Mouse (Mus musculus) liver, adult 2 months (tissue): ENCODE data around the gene Trappc6a. TPM values are rescaled to one million over a fixed set of nuclear protein-coding genes. Genes with fewer than 3 reads are reported as not detected.

Experiments used
- DNase-seq: peaks from one replicate; pipeline ENCODE4 v3.0.0-alpha.2; 2011; ENCODE audit warnings: low read depth, low spot score; ENCODE audit errors: extremely low read depth
- H3K27ac ChIP-seq: fragments of 200-500 bp; replicated peaks from 2 replicates; pipeline ENCODE4 v1.5.1; 2012; ENCODE audit warnings: low read depth, mild to moderate bottlenecking, control low read depth, inconsistent platforms, low read length; ENCODE audit not compliant: insufficient read depth
- H3K27me3 ChIP-seq: fragments of 200-500 bp; 2 replicates; pipeline ENCODE4 v1.6.1; 2012; ENCODE audit warnings: mild to moderate bottlenecking, moderate library complexity, low read length, inconsistent platforms; ENCODE audit not compliant: control insufficient read depth, insufficient read depth
- H3K36me3 ChIP-seq: fragments of 200-500 bp; 2 replicates; pipeline ENCODE4 v1.6.1; 2012; ENCODE audit warnings: low read length, inconsistent platforms; ENCODE audit not compliant: control insufficient read depth, insufficient read depth
- H3K4me1 ChIP-seq: fragments of 200-500 bp; 2 replicates; pipeline ENCODE4 v1.6.1; 2011; ENCODE audit warnings: low read length; ENCODE audit not compliant: control insufficient read depth, insufficient read depth
- H3K4me3 ChIP-seq: fragments of 200-500 bp; 2 replicates; pipeline ENCODE4 v1.5.1; 2011; ENCODE audit warnings: low read depth, mild to moderate bottlenecking, control low read depth, low read length, moderate library complexity; ENCODE audit not compliant: insufficient read depth
- H3K79me2 ChIP-seq: fragments of 200-500 bp; 2 replicates; pipeline ENCODE4 v1.6.1; 2012; ENCODE audit warnings: inconsistent platforms, mild to moderate bottlenecking, low read length, moderate library complexity; ENCODE audit not compliant: control insufficient read depth, insufficient read depth
- H3K9ac ChIP-seq: fragments of 200-500 bp; 2 replicates; pipeline ENCODE4 v1.6.1; 2012; ENCODE audit warnings: low read depth, mild to moderate bottlenecking, control low read depth, inconsistent platforms, low read length
- CTCF ChIP-seq: fragments of 200-500 bp; IDR thresholded peaks from 2 replicates; pipeline ENCODE4 v1.5.1; 2011; ENCODE audit warnings: low read depth, low read length, control low read depth
- POLR2A ChIP-seq: fragments of 200-500 bp; IDR thresholded peaks from 2 replicates; pipeline ENCODE4 v1.6.1; 2011; ENCODE audit warnings: low read length, control low read depth; ENCODE audit not compliant: insufficient read depth; ENCODE audit errors: extremely low read depth
- WGBS: fragments of 180-500 bp; shearing (Covaris S2); methylation state at CpG from one replicate; pipeline ENCODE4 v1.1.7; 2018; 5-methylcytosine and 5-hydroxymethylcytosine counted together
- polyA plus RNA-seq: library from polyadenylated mRNA; depleted of rRNA; stranded (reverse); fragments of >200 nt; gene quantifications from 2 replicates; pipeline ENCODE4 v1.2.3, GENCODE M21; 2012
- total RNA-seq: library from RNA; depleted of rRNA; stranded (reverse); fragments of >200 nt; gene quantifications from 2 replicates; pipeline ENCODE4 v1.2.3, GENCODE M21; 2014

Trappc6a gene
- total and polyA plus RNA-seq, 2 experiments = 25.5 to 58.2 TPM

GRCm38 (mm10) chr7:19557086-19557485 is 48.9 kb downstream of the Trappc6a start:
- H3K4me1 ChIP-seq = peaks cover 43% of the 10 kb centered on the region
- H3K9ac ChIP-seq = no peak overlapping the region
- no peak for TF ChIP-seq POLR2A
- TF ChIP-seq CTCF = no peak
- no peaks in the 10 kb centered on the region for H3K27me3 ChIP-seq
- peak; percentile 41 for DNase-seq
- peaks cover 65% of the 10 kb centered on the region for H3K79me2 ChIP-seq
- 0 out of 2 replicates have a peak, but pooled peaks cover 2% of the 10 kb centered on the region for H3K36me3 ChIP-seq
- WGBS = 25% methylated on average over 2 of the region's 2 CpGs
- H3K4me3 ChIP-seq = no peak overlapping the region
- no peak overlapping the region for H3K27ac ChIP-seq

- no peak overlapping the region for H3K9ac ChIP-seq
Observed at GRCm38 (mm10) chr7:19557982-19558900, 50.0 kb downstream of the Trappc6a start.

GRCm38 (mm10) chr7:19558965-19559364 is 50.8 kb downstream of the Trappc6a start:
- DNase-seq = no peak
- Histone ChIP-seq H3K36me3 (0 out of 2 replicates have a peak, but pooled peaks cover 2% of the 10 kb centered on the region), H3K9ac (no peak overlapping the region), H3K27me3 (no peaks in the 10 kb centered on the region), H3K4me3 (no peak overlapping the region), H3K4me1 (peaks cover 30% of the 10 kb centered on the region), H3K79me2 (peaks cover 60% of the 10 kb centered on the region), H3K27ac (no peak overlapping the region)
- no peak for TF ChIP-seq POLR2A
- peak; percentile 43; the same call in 1 of the 2 replicates for TF ChIP-seq CTCF
- WGBS = 67% methylated on average over 2 of the region's 2 CpGs

More at GRCm38 (mm10) chr7:19557982-19558900, 50.0 kb downstream of the Trappc6a start:
- TF ChIP-seq CTCF (no peak), POLR2A (no peak)
- Histone ChIP-seq H3K27me3 (no peaks in the 10 kb centered on the region), H3K79me2 (peaks cover 64% of the 10 kb centered on the region), H3K4me1 (peaks cover 33% of the 10 kb centered on the region), H3K36me3 (0 out of 2 replicates have a peak, but pooled peaks cover 2% of the 10 kb centered on the region), H3K4me3 (no peak overlapping the region), H3K27ac (no peak overlapping the region)
- 92% methylated on average over 6 of the region's 6 CpGs for WGBS
- DNase-seq = no peak

- Histone ChIP-seq H3K79me2 (peaks cover 49% of the 10 kb centered on the region), H3K9ac (peak overlapping the region; percentile 97), H3K27ac (peak overlapping the region; percentile 81), H3K36me3 (peaks cover 5% of the 10 kb centered on the region; the same call in 1 of the 2 replicates), H3K4me1 (peaks cover 26% of the 10 kb centered on the region), H3K4me3 (peak overlapping the region; percentile 95), H3K27me3 (no peaks in the 10 kb centered on the region)
- peak; percentile 72 for DNase-seq
- no peak for TF ChIP-seq POLR2A
- TF ChIP-seq CTCF = no peak
- WGBS = 2% methylated on average over 11 of the region's 11 CpGs
Observed at GRCm38 (mm10) chr7:19560491-19561260, 52.5 kb downstream of the Trappc6a start.

GRCm38 (mm10) chr7:19561431-19561764 is 53.2 kb downstream of the Trappc6a start:
- H3K36me3 ChIP-seq = peaks cover 3% of the 10 kb centered on the region; the same call in 1 of the 2 replicates
- under 1% methylated on average over 11 of the region's 11 CpGs for WGBS
- H3K27me3 ChIP-seq = no peaks in the 10 kb centered on the region
- H3K4me1 ChIP-seq = peaks cover 26% of the 10 kb centered on the region
- TF ChIP-seq CTCF = no peak
- no peak for TF ChIP-seq POLR2A
- H3K79me2 ChIP-seq = peaks cover 42% of the 10 kb centered on the region
- H3K4me3 ChIP-seq = peak overlapping the region; percentile 95
- peak overlapping the region; percentile 81 for H3K27ac ChIP-seq
- H3K9ac ChIP-seq = peak overlapping the region; percentile 97
- peak; percentile 79 for DNase-seq
